Mouse (Mus musculus): ENCODE measurements around the gene Usp38.
A peak's percentile ranks its signal among the peaks of the same experiment; 100 is the strongest.
"Not testable (repeated sequence)": the region's sequence is repeated elsewhere in the genome, so short reads cannot be mapped to it uniquely, and the experiment has no call there.

Usp38 gene

GRCm38 (mm10) chr8:81014789-81015699, at the start of gene Usp38:
Usp38 (minus strand) TSS chr8:81014928.
- DNase-seq (ENCODE audit: low read depth, low spot score) = peak; percentile 100

- no peak for DNase-seq (ENCODE audit: low read depth, low spot score)
These were observed 47.8 kb upstream of the Usp38 start for GRCm38 (mm10) chr8:81062566-81062965.

- peak; percentile 66 for DNase-seq (ENCODE audit: low read depth, low spot score)
These were observed 47.2 kb upstream of the Usp38 start for GRCm38 (mm10) chr8:81061950-81062349.

- DNase-seq (ENCODE audit: low read depth, low spot score) = no peak
These were observed 29.5 kb upstream of the Usp38 start for GRCm38 (mm10) chr8:81044201-81044600.

- DNase-seq (ENCODE audit: low read depth, low spot score) = no peak
These were observed 13.3 kb upstream of the Usp38 start for GRCm38 (mm10) chr8:81027991-81028390.

- not testable (repeated sequence) for DNase-seq (ENCODE audit: low read depth, low spot score)
These were observed 2.8 kb upstream of the Usp38 start for GRCm38 (mm10) chr8:81017548-81017947.

- DNase-seq (ENCODE audit: low read depth, low spot score) = no peak
These were observed 757 bp downstream of the Usp38 start for GRCm38 (mm10) chr8:81013811-81014530.

- DNase-seq (ENCODE audit: low read depth, low spot score) = peak; percentile 36
These were observed 2.0 kb downstream of the Usp38 start for GRCm38 (mm10) chr8:81012699-81013098.

GRCm38 (mm10) chr8:81012031-81012560, 2.6 kb downstream of the Usp38 start:
- DNase-seq (ENCODE audit: low read depth, low spot score) = peak; percentile 68

- DNase-seq (ENCODE audit: low read depth, low spot score) = no peak
These were observed 4.3 kb downstream of the Usp38 start for GRCm38 (mm10) chr8:81010386-81010785.

GRCm38 (mm10) chr8:81005114-81005513, 9.6 kb downstream of the Usp38 start:
- DNase-seq (ENCODE audit: low read depth, low spot score) = no peak

- peak; percentile 25 for DNase-seq (ENCODE audit: low read depth, low spot score)
These were observed 18.1 kb downstream of the Usp38 start for GRCm38 (mm10) chr8:80996632-80997031.

- peak; percentile 27 for DNase-seq (ENCODE audit: low read depth, low spot score)
These were observed 22.8 kb downstream of the Usp38 start for GRCm38 (mm10) chr8:80991937-80992336.

- no peak for DNase-seq (ENCODE audit: low read depth, low spot score)
These were observed 31.9 kb downstream of the Usp38 start for GRCm38 (mm10) chr8:80982829-80983228.

- DNase-seq (ENCODE audit: low read depth, low spot score) = no peak
These were observed 33.0 kb downstream of the Usp38 start for GRCm38 (mm10) chr8:80981696-80982095.

- DNase-seq (ENCODE audit: low read depth, low spot score) = no peak
These were observed 34.7 kb downstream of the Usp38 start for GRCm38 (mm10) chr8:80980063-80980462.

- no peak for DNase-seq (ENCODE audit: low read depth, low spot score)
These were observed 37.5 kb downstream of the Usp38 start for GRCm38 (mm10) chr8:80977231-80977630.

- no peak for DNase-seq (ENCODE audit: low read depth, low spot score)
These were observed 43.6 kb downstream of the Usp38 start for GRCm38 (mm10) chr8:80971150-80971549.

GRCm38 (mm10) chr8:80970000-80970685, 44.6 kb downstream of the Usp38 start:
- no peak for DNase-seq (ENCODE audit: low read depth, low spot score)

GRCm38 (mm10) chr8:80969423-80969822, 45.3 kb downstream of the Usp38 start:
- no peak for DNase-seq (ENCODE audit: low read depth, low spot score)

GRCm38 (mm10) chr8:80963095-80963494, 51.6 kb downstream of the Usp38 start:
- no peak for DNase-seq (ENCODE audit: low read depth, low spot score)

- no peak for DNase-seq (ENCODE audit: low read depth, low spot score)
These were observed 52.1 kb downstream of the Usp38 start for GRCm38 (mm10) chr8:80962592-80962983.

All from CD4-positive, CD25-positive, alpha-beta regulatory T cell, adult 2 months (primary cell).